Mouse (Mus musculus) cerebellum, adult 11 months (tissue): ENCODE measurements around the gene Crk.

Experiments used
- DNase-seq: peaks from one replicate; pipeline ENCODE4 v3.0.0; 2022

Gene Crk

DNA sequence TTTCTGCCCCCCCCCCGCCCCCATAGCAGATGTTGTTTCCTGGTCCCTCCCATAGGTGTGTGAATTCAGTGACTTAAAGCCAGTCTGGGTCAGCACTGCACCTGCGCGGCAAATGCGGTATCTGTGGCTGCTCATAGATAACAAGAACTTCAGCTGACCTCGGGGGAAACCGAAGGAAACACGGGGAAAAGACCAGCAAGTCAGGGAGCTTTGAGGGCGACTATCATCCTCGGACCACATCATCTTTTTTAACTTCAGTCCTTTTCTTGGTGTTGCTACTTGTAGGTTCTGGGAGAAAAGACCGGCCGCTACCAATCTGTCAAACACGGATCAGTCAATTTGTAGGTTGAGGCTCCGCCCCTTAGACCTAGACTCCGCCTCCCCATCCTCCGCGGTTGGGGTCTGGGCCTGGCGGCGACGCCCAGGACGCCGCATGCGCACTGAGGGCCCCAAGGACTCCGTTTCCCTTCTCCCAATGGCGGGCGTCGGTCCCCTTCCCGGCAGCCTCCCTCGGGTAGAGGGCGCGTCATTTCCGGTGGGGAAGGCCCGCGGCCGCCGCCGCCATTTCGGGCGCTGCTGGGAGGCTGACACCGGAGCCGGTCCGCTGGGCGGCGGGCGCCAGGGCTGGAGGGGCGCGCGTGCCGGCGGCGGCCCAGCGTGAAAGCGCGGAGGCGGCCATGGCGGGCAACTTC is at the start of gene Crk:
Gene Crk (plus strand): TSS at position 513 of the 692 bp plus-strand sequence.
- DNase-seq, result peak; percentile 98

DNA sequence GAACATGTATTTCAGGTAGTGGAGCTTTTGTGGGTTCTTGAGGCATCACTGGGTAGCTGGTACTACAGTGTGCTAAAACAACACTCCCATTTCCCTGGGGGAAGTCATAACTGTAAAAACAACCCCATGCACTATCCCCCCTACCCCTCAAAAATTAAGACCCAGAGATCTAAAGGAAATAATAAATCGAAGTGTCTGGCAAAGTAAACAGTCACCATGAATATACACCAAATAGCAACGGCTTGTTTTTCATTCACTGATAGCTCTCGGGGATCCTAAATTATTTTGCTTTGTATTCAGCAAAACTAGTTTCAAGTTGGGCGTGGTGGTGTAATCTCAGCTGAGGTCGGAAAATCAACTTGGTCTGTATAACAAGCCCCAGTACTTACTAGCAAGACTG is 49.0 kb upstream of the Crk start:
- no peak for DNase-seq

DNA sequence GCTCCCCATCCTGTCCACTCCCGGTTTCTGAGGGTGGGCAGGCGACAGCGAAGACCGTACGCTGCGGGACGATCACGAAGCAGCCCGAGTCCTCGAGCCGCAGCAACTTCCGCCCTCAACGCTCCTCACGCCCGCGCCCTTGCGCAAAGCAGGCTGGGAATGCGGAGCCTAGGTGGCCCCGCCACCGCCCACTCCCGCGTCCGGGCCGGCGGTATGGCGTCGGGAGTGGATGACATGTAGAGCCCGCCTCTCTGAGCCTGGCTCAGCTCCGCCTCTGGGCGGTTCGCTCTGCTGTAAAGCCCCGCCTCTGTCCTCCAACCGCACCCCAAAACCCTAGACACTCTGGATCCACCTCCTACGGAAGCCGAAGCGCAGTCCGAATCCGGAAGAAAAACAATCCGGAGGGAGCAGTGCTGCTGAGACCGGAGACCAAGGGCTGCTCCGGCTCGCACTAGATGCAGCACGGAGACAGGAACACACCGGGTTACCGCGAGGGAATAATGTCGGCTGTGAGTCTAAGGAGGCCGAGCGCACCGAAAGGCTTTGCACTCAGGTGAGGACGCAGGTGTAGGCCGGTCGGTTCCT is 48.3 kb upstream of the Crk start, which contains the start of gene Inpp5k:
Gene Inpp5k (plus strand): TSS at position 344 of the 585 bp plus-strand sequence.
- peak; percentile 95 for DNase-seq

GRCm38 (mm10) chr11:75631561-75632225 is 47.4 kb upstream of the Crk start:
- peak; percentile 31 for DNase-seq

DNA sequence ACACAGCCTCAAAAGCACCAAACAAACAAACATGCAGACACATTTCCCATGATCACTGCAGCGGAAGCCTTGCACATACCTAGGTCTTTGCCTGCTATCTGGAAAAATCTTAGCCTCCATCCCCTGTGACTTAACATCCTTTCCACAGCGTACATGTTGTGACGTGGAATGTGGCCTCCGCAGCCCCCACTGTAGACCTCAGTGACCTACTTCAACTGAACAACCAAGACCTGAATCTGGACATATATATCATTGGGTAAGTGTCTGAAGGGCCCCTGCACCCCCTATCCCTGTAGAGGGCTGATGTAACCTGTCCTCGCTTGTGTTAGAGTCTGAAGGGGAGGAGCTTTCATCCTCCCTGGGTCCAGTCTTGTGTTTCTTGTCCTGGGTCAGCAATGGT is 46.1 kb upstream of the Crk start:
- DNase-seq, result no peak

- DNase-seq, result no peak
Observed at GRCm38 (mm10) chr11:75634801-75635200, 44.3 kb upstream of the Crk start.

DNA sequence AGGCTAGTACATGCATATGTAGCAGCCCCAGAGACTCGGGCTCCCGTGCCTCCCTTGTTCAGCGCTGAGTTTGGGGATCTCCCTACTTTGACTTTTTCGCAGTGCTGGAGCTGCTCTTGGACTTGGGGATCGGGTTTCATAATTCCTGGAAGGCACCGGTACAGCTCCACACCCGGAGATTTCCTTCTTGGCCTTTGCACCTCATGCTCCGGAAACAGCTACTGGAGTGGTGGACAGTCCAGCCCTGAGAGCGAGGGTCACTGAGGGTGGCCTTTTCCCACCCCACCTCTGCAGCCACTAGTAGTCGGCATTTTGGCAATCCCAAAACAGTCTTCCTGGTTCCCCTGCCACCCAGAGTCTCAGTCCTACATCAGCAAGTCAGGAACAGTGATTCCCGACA is 43.7 kb upstream of the Crk start:
- DNase-seq, result no peak

DNA sequence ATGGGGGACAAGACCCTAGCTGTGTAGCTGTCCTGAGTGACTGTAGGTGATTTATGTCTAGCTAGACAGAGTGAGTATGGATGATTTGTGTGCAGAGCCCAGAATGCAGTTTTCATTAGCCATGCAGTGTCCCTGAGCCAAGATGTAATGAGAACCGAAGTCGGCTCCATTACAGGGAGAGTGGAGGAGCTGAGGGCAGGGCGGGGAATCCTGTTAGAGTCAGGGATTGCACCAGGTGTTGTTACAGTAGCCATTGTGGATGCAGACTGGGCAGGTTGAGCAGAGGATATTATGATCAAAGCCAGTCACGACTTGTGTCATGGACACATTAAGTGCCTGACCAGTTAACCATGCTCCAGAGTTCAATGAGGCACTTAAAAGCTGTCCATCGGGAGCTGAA is 35.7 kb upstream of the Crk start:
- DNase-seq, result no peak

DNA sequence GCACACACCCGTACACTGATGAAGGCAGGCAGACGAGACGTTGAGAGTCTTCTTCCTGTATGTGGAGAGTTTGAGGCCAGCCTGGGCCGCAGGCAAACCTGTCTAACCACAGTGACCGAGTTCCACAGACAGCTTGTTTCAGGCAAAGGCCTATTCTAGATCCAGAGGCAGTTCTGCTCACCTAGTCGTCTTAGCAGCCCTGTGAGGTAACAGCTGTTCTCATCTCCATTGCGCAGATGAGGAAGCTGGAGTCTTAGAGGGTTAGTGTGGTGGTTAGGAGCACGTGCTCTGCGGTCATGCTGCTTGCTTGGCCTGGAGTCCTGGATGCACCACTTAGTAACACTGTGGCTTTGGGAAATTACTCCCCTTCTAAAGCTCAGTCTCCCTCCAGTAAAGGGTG is 34.4 kb upstream of the Crk start:
- DNase-seq, result no peak

DNA sequence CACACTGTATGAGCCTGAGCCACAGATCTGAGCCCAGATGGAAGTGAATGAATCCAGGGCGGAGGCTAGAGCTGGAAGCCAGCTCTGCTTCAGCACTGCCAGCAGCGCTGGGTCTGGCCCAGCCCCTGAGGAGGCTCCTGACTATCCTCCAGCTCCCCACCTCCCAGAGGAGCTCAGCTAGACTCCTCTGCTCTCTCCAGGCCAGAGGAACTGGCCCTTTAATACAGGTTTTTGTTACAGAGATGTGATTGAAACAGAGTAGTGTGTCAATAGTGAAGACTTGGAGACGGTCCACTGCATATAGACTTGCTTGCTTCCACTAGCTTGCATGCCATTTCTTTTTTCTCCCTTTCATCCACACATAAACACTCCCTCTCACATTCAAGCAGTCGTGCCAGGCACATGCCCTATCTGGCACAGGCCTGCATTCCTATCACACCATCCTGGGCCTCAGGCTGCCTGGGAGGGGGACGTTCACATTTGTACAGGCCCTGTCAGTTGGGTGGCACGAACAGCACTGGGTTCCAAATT is 31.3 kb upstream of the Crk start:
- peak; percentile 44 for DNase-seq

DNA sequence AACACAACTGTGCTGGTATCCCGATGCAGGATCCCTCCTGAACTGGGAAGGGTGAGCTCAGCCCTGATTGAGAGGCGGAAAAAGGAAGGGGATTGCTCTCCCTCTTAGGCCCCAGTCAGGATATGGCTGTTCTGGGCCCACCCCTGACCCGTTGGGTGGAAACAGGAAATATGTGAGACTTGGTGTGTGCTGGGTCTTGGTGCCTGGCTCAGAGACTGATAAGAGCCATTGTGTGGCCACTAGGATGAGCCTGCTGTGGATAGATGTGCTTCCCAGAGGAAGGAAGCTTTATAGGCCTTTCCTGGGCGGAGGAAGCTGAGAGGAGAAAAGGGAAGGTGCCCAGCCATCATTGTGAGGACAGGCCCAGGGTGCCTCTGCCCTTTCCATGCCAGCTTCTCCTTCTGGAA is 29.9 kb upstream of the Crk start:
- DNase-seq, result no peak

DNA sequence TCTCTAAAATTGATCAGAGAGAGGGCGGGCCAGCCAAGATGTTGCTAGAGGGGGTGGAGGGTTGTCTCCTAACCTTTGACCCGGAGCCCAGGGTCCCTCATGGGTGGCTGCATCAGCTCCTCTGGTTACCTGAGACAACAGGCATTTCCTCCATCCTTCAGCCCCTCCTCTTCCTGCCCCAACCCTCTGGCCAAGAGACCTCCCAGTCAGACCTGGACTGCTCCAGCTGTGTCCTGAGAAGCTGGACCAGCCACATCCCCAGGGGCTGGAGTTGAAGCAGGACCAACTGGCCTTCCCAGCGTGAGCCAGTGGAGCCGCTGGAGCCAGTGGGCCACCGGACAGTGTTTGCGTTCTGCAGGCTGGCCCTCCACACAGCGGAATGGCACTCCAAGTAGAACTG is 28.7 kb upstream of the Crk start, which contains the start of gene Myo1c:
Gene Myo1c (plus strand): TSS at position 194 of the 400 bp plus-strand sequence.
- peak; percentile 28 for DNase-seq

GRCm38 (mm10) chr11:75650958-75651425 is 28.1 kb upstream of the Crk start:
- DNase-seq, result no peak

DNA sequence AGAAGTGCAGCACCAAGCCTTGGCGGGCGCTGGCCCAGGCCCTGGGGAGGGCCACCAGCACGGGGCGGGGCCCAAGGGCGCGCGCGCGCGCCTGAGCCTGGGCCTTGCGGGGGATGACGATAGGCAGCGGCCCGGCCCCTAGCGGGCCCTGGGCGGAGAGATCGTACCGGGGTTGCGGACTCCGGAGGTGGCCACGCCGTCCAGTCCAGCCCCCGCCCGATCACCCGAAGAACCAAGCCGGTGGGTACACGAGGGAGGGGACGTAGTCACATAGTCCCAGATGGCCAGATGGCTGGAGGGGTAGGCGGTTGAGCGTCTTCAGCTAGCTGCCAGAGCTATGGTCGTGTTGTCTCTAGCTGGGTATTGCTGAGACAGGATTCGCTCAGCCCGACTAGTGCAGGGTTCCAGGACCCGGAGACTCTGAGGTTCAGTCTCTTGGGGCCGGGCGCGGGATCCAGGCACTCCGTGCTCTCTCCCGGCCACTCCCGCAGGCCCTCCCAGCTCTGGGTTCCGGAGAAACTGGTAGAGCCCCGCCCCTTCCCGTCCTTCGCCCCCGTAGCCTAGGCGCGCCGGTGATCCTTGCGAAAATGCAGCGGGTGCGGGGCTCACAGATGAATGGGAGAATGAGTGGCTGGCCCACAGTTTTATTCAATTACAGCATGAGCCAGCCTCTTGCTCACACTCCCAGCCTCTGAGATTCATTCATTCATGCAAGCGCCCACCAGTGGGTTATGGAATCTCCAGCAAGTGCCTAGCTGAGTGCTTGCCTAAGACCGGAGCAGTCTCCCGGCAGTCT is 27.4 kb upstream of the Crk start:
- DNase-seq, result peak; percentile 72

GRCm38 (mm10) chr11:75652222-75652941 is 26.7 kb upstream of the Crk start:
- DNase-seq, result peak; percentile 26

DNA sequence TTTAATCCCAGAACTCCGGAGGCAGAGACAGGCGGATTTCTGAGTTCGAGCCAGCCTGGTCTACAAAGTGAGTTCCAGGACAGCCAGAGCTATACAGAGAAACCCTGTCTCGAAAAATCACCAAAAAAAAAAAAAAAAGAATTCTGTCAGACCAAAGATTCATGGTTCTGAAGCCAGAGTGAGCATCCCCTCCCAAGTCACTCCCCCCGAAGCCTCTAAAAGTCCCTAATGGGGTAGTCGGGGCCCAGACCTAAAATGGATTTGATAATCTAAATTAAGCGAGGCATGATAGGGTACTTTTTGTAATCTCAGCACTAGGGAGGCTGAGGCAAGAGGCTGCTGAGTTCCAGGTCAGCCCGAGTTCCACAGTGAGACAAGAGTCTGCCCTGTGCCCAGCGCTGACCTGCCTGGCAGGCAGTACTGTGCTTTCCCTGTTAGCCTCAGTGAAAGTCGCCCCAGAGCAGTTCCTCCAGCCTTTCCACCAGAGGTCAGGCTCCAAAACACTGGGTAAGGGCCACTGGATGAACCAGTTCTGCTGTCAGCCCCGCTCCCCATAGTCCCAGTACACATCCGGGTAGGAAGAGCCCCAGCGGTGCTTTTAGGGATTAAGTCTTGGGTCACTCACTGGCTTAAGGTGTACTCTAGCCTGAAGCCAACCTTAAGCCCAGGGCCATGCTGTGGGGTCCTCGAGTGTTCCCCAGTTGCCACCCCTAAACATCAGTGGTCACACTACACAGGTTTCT is 25.9 kb upstream of the Crk start:
- no peak for DNase-seq

- peak; percentile 71 for DNase-seq
Observed at GRCm38 (mm10) chr11:75653781-75654470, 25.1 kb upstream of the Crk start.

- peak; percentile 47 for DNase-seq
Observed at GRCm38 (mm10) chr11:75654471-75655390, 24.3 kb upstream of the Crk start.
